Mouse (Mus musculus) limb, embryonic 12.5 days (tissue): ENCODE data around the gene 1700025G04Rik. TPM values are rescaled to one million over a fixed set of nuclear protein-coding genes. Genes with fewer than 3 reads are reported as not detected.
A peak's percentile ranks its signal among the peaks of the same experiment; 100 is the strongest.

Source experiments
- ATAC-seq: fragments of 200-750 bp; cut with Nextera tagmentation; 2 replicates; pipeline ENCODE4 v1.8.0; 2017; ENCODE audit warnings: low read depth, moderate TSS enrichment; ENCODE audit not compliant: insufficient number of reproducible peaks, insufficient read depth, low FRiP score, low TSS enrichment
- H3K27ac ChIP-seq: fragments of 300-500 bp; sonication (generic); 2 replicates; pipeline ENCODE4 v1.5.1; 2016; ENCODE audit warnings: mild to moderate bottlenecking, moderate library complexity
- H3K27me3 ChIP-seq: fragments of 300-500 bp; sonication (generic); 2 replicates; pipeline ENCODE4 v1.6.1; 2016; ENCODE audit warnings: mild to moderate bottlenecking, moderate library complexity
- H3K36me3 ChIP-seq: fragments of 300-500 bp; sonication (generic); 2 replicates; pipeline ENCODE4 v1.6.1; 2016; ENCODE audit warnings: mild to moderate bottlenecking, moderate library complexity
- H3K4me1 ChIP-seq: fragments of 300-500 bp; sonication (generic); replicated peaks from 2 replicates; pipeline ENCODE4 v1.6.1; 2016
- H3K4me2 ChIP-seq: fragments of 300-500 bp; sonication (generic); 2 replicates; pipeline ENCODE4 v1.6.1; 2016; ENCODE audit warnings: mild to moderate bottlenecking, moderate library complexity
- H3K4me3 ChIP-seq: fragments of 300-500 bp; sonication (generic); replicated peaks from 2 replicates; pipeline ENCODE4 v1.5.1; 2016; ENCODE audit warnings: mild to moderate bottlenecking
- H3K9ac ChIP-seq: fragments of 300-500 bp; sonication (generic); replicated peaks from 2 replicates; pipeline ENCODE4 v1.6.1; 2016; ENCODE audit warnings: mild to moderate bottlenecking, moderate library complexity
- H3K9me3 ChIP-seq: fragments of 300-500 bp; sonication (generic); 2 replicates; pipeline ENCODE4 v1.6.1; 2016; ENCODE audit warnings: mild to moderate bottlenecking, moderate library complexity
- WGBS: fragments of 180-500 bp; shearing (Covaris S2); methylation state at CpG from one replicate; pipeline ENCODE4 v1.1.7; 2016; 5-methylcytosine and 5-hydroxymethylcytosine counted together
- polyA plus RNA-seq: library from polyadenylated mRNA; unstranded; fragments of >200 nt; fragmentation: Nextera tagmentation; extraction: Ambion mirVana; gene quantifications from 2 replicates; pipeline ENCODE4 v1.2.1, GENCODE M21; 2016

1700025G04Rik gene
- polyA plus RNA-seq, 1 experiment from 2014 or later = 28.3 TPM

DNA sequence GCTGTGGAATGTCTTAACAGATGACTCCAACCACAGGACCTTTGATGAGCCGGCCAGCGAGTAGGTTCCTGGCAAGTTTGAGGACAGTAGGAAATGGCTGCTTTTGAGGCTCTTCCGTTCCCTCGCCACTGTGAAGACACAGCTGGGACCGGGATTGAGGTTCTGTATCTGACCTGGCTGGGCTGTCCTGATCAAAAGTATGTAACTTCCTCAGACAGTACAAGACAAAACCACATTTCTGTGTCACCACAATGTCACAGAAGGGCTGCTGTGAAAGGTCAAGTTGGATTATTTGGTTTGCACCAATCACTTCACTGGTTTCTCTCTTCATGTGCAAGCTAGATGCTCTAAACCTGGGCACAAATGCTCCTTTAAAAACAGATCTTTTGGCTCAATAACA, 195.9 kb downstream of the 1700025G04Rik start:
- Histone ChIP-seq H3K9me3 (no peaks in the 10 kb centered on the region), H3K27me3 (no peaks in the 10 kb centered on the region), H3K27ac (no peak overlapping the region), H3K4me1 (peaks cover 26% of the 10 kb centered on the region), H3K4me3 (no peak overlapping the region), H3K9ac (no peak overlapping the region), H3K36me3 (no peaks in the 10 kb centered on the region), H3K4me2 (no peak overlapping the region)
- 85% methylated on average over 5 of the region's 5 CpGs for WGBS
- no peak for ATAC-seq

DNA sequence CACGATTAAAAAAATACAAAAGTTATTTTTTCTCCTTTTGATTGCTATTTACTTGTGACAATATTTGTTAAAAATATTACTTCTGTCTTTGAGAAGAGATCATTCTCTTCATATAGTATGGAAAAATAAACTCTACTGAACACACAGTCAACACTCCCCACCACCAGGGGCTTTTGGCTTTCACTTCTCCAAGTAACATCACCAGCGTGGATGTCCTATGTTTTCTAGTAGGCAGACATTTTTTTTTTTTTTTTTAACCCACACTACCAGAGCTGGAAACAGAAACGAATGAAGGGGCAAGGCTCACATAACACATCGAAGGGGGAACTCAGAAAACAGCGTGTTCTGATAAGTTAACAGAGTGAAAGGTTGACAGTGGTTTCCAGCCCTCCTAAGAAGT, 197.9 kb downstream of the 1700025G04Rik start:
- no peaks in the 10 kb centered on the region for H3K9me3 ChIP-seq
- 0 out of 2 replicates have a peak overlapping the region, but pooled peaks have one; percentile 94 for H3K27ac ChIP-seq
- no peak overlapping the region for H3K4me2 ChIP-seq
- ATAC-seq = no peak
- no peak overlapping the region for H3K4me3 ChIP-seq
- H3K9ac ChIP-seq = no peak overlapping the region
- H3K4me1 ChIP-seq = peaks cover 28% of the 10 kb centered on the region
- H3K36me3 ChIP-seq = no peaks in the 10 kb centered on the region
- H3K27me3 ChIP-seq = no peaks in the 10 kb centered on the region
- 89% methylated on average over 5 of the region's 5 CpGs for WGBS

DNA sequence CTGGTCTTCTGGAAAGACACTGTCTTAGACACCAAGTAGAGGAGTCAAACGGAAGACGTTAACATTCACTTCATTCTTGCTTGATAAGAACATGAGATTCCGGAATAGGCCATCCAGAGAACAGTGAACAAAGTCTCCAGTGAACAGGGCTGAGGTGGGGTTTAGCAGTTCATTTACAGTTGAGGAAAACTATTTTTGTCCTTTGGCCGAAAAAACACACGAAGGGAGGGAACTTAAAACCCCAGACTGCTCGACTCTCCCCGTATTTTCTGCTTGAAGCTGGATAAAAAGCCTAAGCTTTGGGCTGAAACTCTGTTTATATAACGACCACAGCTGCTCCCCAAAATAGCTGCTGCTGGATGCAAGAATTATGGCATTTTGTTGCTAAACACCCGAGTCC, 198.7 kb downstream of the 1700025G04Rik start:
- WGBS = 70% methylated on average over 9 of the region's 9 CpGs
- Histone ChIP-seq H3K9ac (no peak overlapping the region), H3K4me2 (no peak overlapping the region), H3K4me1 (peaks cover 27% of the 10 kb centered on the region), H3K9me3 (no peaks in the 10 kb centered on the region), H3K4me3 (no peak overlapping the region), H3K36me3 (no peaks in the 10 kb centered on the region), H3K27me3 (no peaks in the 10 kb centered on the region), H3K27ac (peak overlapping the region; percentile 94)
- ATAC-seq = no peak

DNA sequence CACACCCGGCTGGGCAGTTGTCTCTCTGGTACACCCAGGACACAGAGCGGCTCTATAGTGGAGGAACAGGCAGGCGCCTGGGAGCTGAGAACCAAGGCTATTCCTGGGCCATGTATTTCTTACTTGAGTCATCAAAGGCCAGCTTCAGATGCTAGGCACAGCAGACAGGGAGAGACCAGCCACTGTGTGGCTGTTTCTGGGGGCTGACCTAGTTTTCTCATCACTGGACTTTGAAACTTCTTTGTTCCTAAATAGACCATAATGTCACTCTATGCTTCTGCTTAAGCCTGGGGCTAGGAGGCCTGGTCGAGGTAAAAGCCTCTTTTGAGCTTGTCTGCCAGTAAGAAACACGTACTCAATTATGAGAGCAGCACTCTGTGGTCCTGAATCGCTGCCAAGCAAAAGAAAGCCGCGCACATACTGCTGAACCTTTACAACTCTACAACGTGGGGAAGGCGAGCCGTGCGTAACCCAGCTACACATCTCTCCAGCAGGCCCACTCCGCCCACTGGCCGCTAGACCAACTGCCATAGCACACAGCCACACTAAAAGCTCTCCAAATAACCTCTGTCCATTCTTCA, 199.8 kb downstream of the 1700025G04Rik start:
- Histone ChIP-seq H3K27ac (peak overlapping the region; percentile 94), H3K9me3 (no peaks in the 10 kb centered on the region), H3K9ac (no peak overlapping the region), H3K36me3 (no peaks in the 10 kb centered on the region), H3K4me3 (no peak overlapping the region), H3K27me3 (no peaks in the 10 kb centered on the region), H3K4me1 (peaks cover 32% of the 10 kb centered on the region), H3K4me2 (no peak overlapping the region)
- peak; percentile 85 for ATAC-seq
- WGBS = 46% methylated on average over 14 of the region's 14 CpGs

DNA sequence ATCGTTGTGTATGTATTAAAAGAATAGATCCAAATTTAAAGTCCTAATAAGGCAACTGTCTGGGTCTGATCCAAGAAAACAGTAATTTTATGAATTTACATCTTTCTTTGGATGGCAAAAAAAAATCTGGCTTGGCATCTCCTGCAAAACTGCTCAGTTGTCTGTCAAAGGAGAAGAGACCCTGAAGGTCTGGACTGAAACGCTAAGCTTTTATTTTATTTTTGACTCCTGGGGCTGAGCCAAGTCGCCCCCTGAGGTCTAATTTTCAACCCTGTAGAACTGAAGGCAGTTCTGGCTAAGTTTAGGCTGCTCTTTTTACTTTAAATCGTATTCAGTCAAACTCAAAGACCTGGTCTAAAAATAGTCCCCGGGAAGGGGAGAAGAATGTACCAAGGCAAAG, 202.3 kb downstream of the 1700025G04Rik start:
- Histone ChIP-seq H3K36me3 (no peaks in the 10 kb centered on the region), H3K9ac (no peak overlapping the region), H3K4me3 (no peak overlapping the region), H3K4me2 (no peak overlapping the region), H3K4me1 (peaks cover 41% of the 10 kb centered on the region), H3K27ac (no peak overlapping the region), H3K27me3 (no peaks in the 10 kb centered on the region), H3K9me3 (no peaks in the 10 kb centered on the region)
- no peak for ATAC-seq
- WGBS = 80% methylated on average over 5 of the region's 5 CpGs

DNA sequence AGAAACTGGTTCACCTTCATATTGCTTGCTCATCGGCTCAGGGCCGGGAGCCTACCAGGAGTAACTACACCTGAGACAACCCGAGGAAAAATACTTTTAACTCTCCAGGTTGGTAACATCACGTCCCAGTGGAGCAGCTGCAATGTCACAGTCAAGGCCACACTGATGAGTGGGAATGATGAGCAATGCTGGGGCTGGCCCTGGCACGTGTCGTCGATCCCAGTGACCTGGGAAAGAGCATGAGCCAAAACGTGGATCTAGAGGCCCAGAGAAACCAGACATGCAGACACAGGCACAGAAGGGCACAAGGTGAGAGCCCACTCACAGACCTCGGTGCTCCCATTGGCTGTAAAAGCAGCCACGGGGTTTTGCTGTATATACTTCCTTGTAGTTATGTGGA, 202.8 kb downstream of the 1700025G04Rik start:
- no peak overlapping the region for H3K27ac ChIP-seq
- H3K9me3 ChIP-seq = no peaks in the 10 kb centered on the region
- H3K4me1 ChIP-seq = peaks cover 41% of the 10 kb centered on the region
- H3K36me3 ChIP-seq = no peaks in the 10 kb centered on the region
- H3K4me2 ChIP-seq = no peak overlapping the region
- H3K9ac ChIP-seq = no peak overlapping the region
- no peaks in the 10 kb centered on the region for H3K27me3 ChIP-seq
- 90% methylated on average over 10 of the region's 10 CpGs for WGBS
- H3K4me3 ChIP-seq = no peak overlapping the region
- no peak for ATAC-seq

DNA sequence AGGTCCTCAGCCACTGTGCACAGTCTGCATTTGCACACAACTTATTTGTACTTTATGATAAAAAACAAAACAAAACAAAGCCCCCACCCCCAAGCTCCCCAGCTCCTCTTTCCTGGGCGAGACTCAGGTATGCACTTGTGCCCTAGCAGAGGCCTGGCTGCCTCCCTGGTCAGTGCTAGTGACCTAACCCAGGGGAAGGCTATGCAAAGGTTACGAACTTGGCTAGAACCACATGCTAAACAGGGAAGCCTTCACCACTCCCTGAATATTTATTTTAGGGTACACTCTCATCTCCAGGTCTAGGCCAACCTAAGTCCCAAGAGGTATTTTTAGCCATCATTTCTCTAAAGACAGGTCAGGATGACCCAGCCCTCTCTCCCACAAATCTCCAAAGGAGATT, 203.8 kb downstream of the 1700025G04Rik start:
- H3K4me3 ChIP-seq = no peak overlapping the region
- no peaks in the 10 kb centered on the region for H3K9me3 ChIP-seq
- no peak overlapping the region for H3K4me2 ChIP-seq
- H3K36me3 ChIP-seq = no peaks in the 10 kb centered on the region
- no peaks in the 10 kb centered on the region for H3K27me3 ChIP-seq
- H3K9ac ChIP-seq = no peak overlapping the region
- H3K4me1 ChIP-seq = peaks cover 41% of the 10 kb centered on the region
- no peak overlapping the region for H3K27ac ChIP-seq
- no peak for ATAC-seq
- 88% methylated on average over 2 of the region's 2 CpGs for WGBS

DNA sequence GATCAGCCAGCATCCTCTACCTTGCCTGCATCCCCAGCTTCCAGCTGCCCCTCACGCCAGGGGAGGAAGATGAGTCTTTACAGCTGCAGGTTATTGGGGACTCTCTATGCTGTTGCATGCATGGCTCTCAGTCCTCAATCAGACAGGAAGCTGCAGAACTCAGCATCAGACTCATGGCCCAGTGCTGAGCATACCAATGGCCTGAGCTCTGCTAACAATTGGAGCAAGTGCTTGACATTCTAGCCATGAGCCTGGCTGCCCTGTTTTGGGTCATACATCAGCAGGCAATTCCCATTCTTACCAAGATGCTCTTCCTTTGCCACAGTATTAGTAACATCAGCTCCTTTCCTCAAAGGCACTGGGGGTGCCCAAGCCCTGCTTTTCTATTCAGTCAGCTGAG, 208.7 kb downstream of the 1700025G04Rik start:
- Histone ChIP-seq H3K27ac (no peak overlapping the region), H3K4me3 (no peak overlapping the region), H3K4me1 (peaks cover 32% of the 10 kb centered on the region), H3K36me3 (no peaks in the 10 kb centered on the region), H3K9me3 (no peaks in the 10 kb centered on the region), H3K9ac (no peak overlapping the region), H3K27me3 (no peaks in the 10 kb centered on the region), H3K4me2 (no peak overlapping the region)
- WGBS = 93% methylated on average over 1 of the region's 1 CpGs
- ATAC-seq = no peak

DNA sequence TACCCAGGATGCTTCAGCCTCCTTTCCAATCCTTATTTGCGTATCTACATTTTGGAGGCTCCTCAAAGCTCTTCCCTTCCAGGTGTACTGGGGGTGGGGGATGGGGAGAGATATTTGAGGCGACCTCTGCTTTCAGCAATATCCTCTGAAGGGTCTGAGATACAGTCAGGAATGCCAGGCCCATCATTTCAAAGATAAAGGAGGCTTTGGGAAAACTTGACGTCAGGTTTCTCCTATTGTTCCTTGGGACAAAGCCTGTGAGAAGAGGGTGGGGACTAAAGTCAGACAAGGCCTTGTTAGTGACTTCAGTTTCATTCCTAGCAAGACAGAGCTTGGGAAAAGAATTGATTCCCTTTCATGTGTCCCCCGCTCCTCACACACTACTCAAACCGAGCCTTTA, 209.2 kb downstream of the 1700025G04Rik start:
- H3K9me3 ChIP-seq = no peaks in the 10 kb centered on the region
- no peak overlapping the region for H3K4me3 ChIP-seq
- WGBS = 80% methylated on average over 5 of the region's 5 CpGs
- H3K27ac ChIP-seq = no peak overlapping the region
- no peak overlapping the region for H3K9ac ChIP-seq
- ATAC-seq = no peak
- H3K4me2 ChIP-seq = no peak overlapping the region
- H3K4me1 ChIP-seq = peaks cover 34% of the 10 kb centered on the region
- no peaks in the 10 kb centered on the region for H3K36me3 ChIP-seq
- no peaks in the 10 kb centered on the region for H3K27me3 ChIP-seq

DNA sequence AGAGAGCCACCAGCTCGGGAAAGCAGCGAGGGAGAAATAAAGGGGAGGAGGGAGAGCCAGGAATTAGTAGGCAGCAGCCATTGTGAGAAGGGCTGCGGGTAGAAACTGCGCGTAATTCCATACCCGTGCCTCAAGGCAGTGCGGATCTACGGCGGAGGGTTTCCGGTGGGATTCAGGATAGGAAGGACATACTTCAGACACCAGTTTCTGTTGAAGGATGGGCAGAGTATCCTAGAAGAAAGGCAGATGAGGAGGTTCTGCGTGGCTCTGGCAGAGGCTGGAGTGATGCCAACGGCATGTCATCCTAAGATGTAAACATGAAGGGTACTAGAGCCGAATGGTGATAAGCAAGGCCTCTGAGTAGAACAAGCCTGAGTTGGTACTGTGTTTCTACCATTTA, 210.0 kb downstream of the 1700025G04Rik start:
- no peak for ATAC-seq
- H3K4me1 ChIP-seq = peaks cover 26% of the 10 kb centered on the region
- no peak overlapping the region for H3K27ac ChIP-seq
- no peaks in the 10 kb centered on the region for H3K36me3 ChIP-seq
- H3K27me3 ChIP-seq = no peaks in the 10 kb centered on the region
- no peak overlapping the region for H3K4me2 ChIP-seq
- no peak overlapping the region for H3K9ac ChIP-seq
- 88% methylated on average over 13 of the region's 13 CpGs for WGBS
- H3K9me3 ChIP-seq = no peaks in the 10 kb centered on the region
- H3K4me3 ChIP-seq = no peak overlapping the region

DNA sequence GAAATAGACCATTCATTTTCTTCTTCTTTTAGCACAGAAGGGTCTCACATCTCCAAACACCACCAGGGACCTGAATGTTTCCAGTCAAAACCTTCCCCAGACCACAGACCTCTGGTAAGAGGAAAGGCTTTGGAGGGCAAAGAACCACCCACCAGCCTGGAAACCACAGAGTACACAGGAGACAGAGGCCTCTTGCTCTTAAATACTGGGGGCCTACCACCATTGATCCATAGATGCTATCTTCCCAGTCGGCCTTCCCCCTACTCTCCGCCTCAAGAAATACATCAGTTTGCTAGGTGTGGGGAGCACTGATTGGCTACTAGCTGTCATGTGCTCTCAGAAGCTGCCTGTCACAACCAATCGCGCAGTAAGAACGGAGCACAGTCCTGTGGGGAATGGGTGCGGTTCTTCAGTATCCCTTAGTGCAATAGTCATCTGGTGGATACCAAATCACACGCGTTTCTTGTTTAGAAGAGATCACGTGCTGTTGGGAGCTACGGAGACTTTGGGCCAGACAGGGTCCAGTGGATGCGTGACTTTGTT, 210.5 kb downstream of the 1700025G04Rik start:
- Histone ChIP-seq H3K9ac (no peak overlapping the region), H3K4me3 (no peak overlapping the region), H3K4me2 (no peak overlapping the region), H3K9me3 (no peaks in the 10 kb centered on the region), H3K27me3 (no peaks in the 10 kb centered on the region), H3K27ac (peak overlapping the region; percentile 70), H3K4me1 (peaks cover 22% of the 10 kb centered on the region), H3K36me3 (no peaks in the 10 kb centered on the region)
- no peak for ATAC-seq
- WGBS = 78% methylated on average over 11 of the region's 11 CpGs

DNA sequence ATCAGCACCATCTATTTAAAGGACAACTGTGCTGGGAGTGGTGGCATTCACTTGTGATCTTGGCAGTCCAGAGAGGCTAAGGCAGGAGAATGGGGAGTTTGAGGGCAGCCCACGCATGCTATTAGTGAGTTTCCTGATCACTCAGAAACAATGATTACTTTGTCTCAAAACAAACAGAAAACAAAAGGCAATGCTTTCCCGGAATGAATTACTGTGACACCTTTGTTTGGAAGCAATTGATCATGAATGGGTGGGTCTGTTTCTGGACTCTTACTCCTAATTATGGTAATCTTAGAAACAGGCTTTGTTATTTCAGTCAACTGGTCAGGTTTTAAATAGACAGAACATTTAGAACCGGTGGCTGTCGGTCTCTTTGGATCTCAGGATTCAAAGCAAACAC, 211.5 kb downstream of the 1700025G04Rik start:
- no peak overlapping the region for H3K4me3 ChIP-seq
- WGBS = 52% methylated on average over 4 of the region's 4 CpGs
- H3K27ac ChIP-seq = peak overlapping the region; percentile 70
- H3K4me1 ChIP-seq = peaks cover 15% of the 10 kb centered on the region; the same call in 1 of the 2 replicates
- H3K9ac ChIP-seq = no peak overlapping the region
- no peaks in the 10 kb centered on the region for H3K36me3 ChIP-seq
- no peak overlapping the region for H3K4me2 ChIP-seq
- ATAC-seq = no peak
- H3K27me3 ChIP-seq = no peaks in the 10 kb centered on the region
- no peaks in the 10 kb centered on the region for H3K9me3 ChIP-seq
